Mouse (Mus musculus) lung, postnatal 14 days (tissue): ENCODE results near the gene Hipk3.
A peak's percentile ranks its signal among the peaks of the same experiment; 100 is the strongest.

ENCODE experiments used
- DNase-seq: peaks from one replicate; pipeline ENCODE4 v3.0.0; 2021

Hipk3 gene

GRCm38 (mm10) chr2:104410963-104411545, 83.2 kb downstream of the Hipk3 start, which contains the start of gene D430041D05Rik:
D430041D05Rik (minus strand) TSS chr2:104411013.
- DNase-seq = no peak

GRCm38 (mm10) chr2:104409851-104410821, 84.1 kb downstream of the Hipk3 start:
- DNase-seq = peak; percentile 12

DNA sequence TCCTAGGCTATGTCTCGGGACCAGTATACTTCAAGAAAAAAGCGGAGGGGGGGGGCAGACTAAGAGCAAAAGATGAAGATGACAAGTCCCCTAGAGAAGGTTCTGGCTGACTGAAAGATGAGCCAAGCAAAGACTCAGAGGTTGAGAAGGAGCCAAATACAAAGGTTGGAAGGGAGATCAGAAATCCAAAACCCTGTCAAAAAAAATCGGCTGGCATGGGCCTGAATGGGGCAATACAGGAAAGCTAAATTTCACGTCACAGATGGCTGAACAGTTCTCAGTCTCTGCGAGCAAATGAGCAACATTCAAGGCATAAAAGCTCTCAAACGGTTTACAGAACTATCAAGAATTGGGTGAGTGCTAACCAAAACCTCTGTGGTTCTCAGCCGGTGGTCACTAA, 85.9 kb downstream of the Hipk3 start:
- DNase-seq = no peak

- no peak for DNase-seq
These were observed 86.3 kb downstream of the Hipk3 start for GRCm38 (mm10) chr2:104407913-104408312.

GRCm38 (mm10) chr2:104404036-104404435, 90.2 kb downstream of the Hipk3 start:
- DNase-seq = no peak

DNA sequence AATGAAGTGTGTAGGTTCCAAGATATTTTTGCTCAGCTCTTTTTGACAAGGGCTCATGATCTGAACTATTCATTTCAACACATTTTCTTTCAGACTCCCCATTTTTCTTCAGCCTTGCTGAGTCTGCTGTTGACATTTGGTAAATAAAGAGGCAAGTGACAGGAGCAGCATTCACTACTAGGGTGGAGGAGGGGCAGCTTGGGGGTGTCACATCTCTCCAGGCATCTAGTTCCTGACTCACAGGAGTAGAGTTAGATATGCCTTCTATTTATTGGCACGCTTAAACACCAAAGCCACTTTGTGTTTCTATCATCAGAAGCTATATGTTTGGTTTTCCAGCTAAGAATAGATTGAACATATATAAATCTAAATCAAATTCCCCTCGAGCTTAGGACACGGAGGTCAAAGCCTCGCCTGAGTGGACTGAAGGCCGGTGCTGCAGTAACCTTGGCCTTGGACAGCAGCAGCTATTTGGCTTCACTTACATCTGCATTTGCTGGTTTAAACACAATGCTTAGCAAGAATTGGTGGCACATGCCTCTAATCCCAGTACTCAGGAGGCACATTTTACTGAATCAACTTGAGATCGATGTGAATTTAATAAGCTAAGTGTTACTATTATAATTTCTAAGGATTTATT, 95.5 kb downstream of the Hipk3 start:
- DNase-seq = no peak

- DNase-seq = no peak
These were observed 98.3 kb downstream of the Hipk3 start for GRCm38 (mm10) chr2:104395961-104396360.

- DNase-seq = no peak
These were observed 99.5 kb downstream of the Hipk3 start for GRCm38 (mm10) chr2:104394769-104395168.

DNA sequence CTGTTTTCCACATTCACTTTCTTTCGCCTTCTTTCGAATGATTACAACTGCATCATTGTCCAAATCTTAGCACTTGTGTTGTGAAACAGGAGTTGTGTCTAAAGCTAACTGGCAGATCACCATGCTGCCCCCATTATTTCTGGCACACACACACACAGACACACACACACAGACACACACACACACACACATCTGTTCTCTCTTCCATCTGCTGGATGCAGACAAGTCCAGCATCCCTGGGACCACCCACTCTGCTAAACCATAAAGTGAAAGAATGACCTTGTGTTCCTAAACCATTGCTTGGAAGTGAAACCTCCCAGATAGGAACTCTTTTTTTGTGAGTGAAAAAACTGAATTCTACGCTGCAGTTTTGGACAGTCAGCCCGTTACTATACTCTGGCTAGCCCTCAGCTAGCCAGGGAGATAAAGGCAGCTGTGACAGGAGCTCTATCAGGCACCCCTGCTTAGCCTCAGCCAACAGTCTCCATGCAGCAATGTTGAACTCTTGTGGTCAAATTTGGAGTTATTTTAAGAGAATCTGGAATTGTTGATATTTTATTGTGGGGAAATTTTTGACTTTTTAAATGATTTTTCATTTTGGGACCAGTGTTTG, 101.4 kb downstream of the Hipk3 start:
- no peak for DNase-seq

- DNase-seq = no peak
These were observed 105.0 kb downstream of the Hipk3 start for GRCm38 (mm10) chr2:104389231-104389630.

- DNase-seq = no peak
These were observed 108.3 kb downstream of the Hipk3 start for GRCm38 (mm10) chr2:104385941-104386340.

DNA sequence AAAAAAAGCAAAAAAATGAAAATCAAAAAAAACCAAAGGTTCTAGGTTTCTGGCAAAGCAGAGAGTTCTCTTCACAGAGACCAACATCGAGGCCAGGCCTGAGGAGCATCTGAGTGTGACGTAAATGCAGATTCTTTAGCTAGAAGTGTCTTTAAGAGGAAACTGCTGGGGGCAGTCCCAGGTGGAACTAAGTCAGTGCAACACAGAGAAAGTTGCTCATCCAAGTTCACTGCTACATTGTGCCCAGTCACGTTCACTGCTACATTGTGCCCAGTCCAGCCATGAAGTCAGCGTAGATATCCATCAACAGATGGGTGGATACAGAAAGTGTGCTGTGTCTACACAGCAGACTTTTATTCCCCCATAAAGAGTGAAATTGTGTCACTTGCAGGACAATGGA, 110.7 kb downstream of the Hipk3 start:
- no peak for DNase-seq

DNA sequence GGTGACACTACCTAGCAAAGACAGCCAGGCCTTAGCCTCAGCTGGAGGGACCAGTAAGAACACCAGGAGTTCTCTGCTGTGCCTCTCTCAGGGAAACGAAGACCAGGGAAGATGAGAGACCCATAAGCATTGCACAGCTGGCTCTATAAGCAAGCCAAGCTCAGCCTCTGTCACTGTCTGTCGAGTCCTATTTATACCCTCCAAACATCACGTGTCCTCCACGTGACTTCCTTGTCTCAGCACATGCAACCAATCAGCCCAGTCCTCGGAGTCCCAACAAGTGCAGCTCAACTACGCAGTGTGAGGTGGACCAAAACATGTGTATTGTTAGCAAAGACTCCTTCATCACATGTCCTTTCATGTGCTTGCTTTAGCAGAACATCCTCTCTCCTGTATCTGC, 111.4 kb downstream of the Hipk3 start:
- DNase-seq = no peak

DNA sequence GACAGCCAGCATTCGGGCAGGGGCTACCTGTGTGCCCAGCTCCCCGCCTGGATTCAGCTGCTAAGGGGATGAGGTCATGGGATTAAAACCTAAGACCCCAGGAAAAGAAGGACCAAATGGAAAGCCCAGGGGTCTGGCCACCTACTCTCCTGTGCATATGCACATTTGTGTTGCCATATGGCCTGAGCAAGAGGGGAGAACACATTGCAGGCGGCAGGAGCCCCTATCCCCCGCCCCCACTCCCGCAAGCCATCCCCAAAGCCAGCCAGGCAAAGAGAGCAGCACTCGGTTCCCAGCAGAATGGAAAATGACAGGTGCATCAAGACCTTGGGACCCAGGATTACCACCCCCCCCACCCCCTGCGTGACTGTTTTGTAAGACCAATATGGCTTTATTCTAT, 114.9 kb downstream of the Hipk3 start:
- DNase-seq = no peak

DNA sequence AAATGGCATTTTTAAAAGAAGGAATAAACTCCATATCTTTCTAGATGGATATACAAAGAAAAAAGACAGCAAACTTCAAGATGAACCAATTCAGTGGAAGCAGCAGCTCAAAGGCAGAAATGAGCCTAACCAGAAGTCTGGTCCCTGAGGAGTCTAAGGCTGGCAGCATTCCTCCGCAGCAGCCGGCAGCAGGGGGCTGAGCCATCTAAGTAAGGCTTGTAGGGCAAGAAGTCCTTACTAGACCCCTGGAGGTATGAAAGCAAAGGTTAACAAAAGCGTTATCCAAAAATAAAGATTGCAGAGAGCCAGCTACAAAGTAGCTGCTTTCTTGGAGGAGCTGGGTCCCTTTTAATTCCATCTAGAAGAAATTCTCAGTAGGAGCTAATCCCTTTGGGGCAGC, 115.5 kb downstream of the Hipk3 start:
- no peak for DNase-seq

DNA sequence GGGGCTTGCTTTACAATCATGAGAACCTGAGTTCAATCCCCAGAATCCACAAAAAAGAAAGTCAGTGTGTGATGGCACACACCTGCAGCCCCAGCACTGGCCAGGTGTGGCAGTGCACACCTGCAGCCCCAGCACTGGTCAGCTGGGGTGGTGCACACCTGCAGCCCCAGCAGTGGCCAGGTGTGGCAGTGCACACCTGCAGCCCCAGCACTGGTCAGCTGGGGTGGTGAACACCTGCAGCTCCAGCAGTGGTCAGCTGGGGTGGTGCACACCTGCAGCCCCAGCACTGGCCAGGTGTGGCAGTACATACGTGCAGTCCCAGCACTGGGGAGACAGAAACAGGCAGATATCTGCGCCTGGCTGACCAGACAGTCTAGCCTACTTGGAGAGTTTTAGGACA, 116.3 kb downstream of the Hipk3 start:
- no peak for DNase-seq
